Mouse (Mus musculus): ENCODE measurements around the gene Brix1. TPM values are rescaled to one million over a fixed set of nuclear protein-coding genes. Genes with fewer than 3 reads are reported as not detected.

Gene Brix1
- polyA plus RNA-seq, 1 experiment from 2014 or later, result 49.7 TPM

- whole genome bisulfite sequencing, result 91% methylated on average over 9 of the region's 9 CpGs
- Histone ChIP-seq H3K36me3 (replicated peaks) (no peaks in the 10 kb centered on the region; the same call in none of the 2 replicates), H3K9me3 (no peaks in the 10 kb centered on the region), H3K9ac (no peak overlapping the region), H3K27ac (no peak overlapping the region), H3K27me3 (replicated peaks) (no peaks in the 10 kb centered on the region), H3K4me3 (no peak overlapping the region), H3K4me1 (no peaks in the 10 kb centered on the region), H3K4me2 (no peak overlapping the region)
- no peak for ATAC-seq (replicated peaks)
Measured at GRCm38 (mm10) chr15:10441493-10441892, 44.3 kb downstream of the Brix1 start.

- 0 out of 2 replicates have a peak, but pooled peaks cover 3% of the 10 kb centered on the region for H3K9me3 ChIP-seq
- ATAC-seq (replicated peaks), result no peak
- no peaks in the 10 kb centered on the region; the same call in 1 of the 2 replicates for H3K36me3 ChIP-seq (replicated peaks)
- H3K9ac ChIP-seq, result no peak overlapping the region
- H3K4me2 ChIP-seq, result no peak overlapping the region
- no peak overlapping the region for H3K27ac ChIP-seq
- H3K27me3 ChIP-seq (replicated peaks), result no peaks in the 10 kb centered on the region
- no peaks in the 10 kb centered on the region for H3K4me1 ChIP-seq
- WGBS, result 76% methylated on average over 6 of the region's 6 CpGs
- H3K4me3 ChIP-seq, result no peak overlapping the region
Measured at GRCm38 (mm10) chr15:10439963-10440362, 45.8 kb downstream of the Brix1 start.

DNA sequence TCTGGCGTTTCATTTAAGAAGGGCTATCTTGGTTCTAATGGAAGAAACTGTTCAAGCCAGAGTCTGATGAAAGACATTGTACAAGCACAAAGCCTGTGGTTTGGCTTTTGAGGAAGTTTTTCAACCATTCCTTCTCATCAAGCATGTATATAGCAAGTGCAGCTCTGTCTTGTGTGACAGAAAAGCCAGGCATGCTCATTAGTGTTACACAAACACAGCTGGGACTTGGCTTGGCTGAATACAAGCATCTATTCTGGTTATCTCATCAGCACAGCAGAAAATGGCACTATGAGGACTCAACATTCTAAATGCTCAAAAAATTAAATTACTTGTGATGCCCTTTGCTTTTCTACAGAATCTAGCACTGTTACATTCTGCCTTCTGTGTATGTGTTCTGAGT lies 48.9 kb downstream of the Brix1 start:
- Histone ChIP-seq H3K4me1 (no peaks in the 10 kb centered on the region), H3K4me3 (no peak overlapping the region), H3K36me3 (replicated peaks) (no peaks in the 10 kb centered on the region; the same call in 1 of the 2 replicates), H3K27me3 (replicated peaks) (no peaks in the 10 kb centered on the region), H3K9me3 (0 out of 2 replicates have a peak, but pooled peaks cover 3% of the 10 kb centered on the region), H3K4me2 (no peak overlapping the region), H3K27ac (no peak overlapping the region), H3K9ac (no peak overlapping the region)
- ATAC-seq (replicated peaks), result no peak
- WGBS, result 82% methylated on average over 1 of the region's 1 CpGs

- no peak overlapping the region for H3K9ac ChIP-seq
- H3K4me1 ChIP-seq, result peaks cover 3% of the 10 kb centered on the region; the same call in 1 of the 2 replicates
- no peak overlapping the region for H3K4me3 ChIP-seq
- H3K36me3 ChIP-seq (replicated peaks), result no peaks in the 10 kb centered on the region
- H3K4me2 ChIP-seq, result no peak overlapping the region
- 96% methylated on average over 13 of the region's 13 CpGs for WGBS
- H3K9me3 ChIP-seq, result no peaks in the 10 kb centered on the region
- H3K27me3 ChIP-seq (replicated peaks), result no peaks in the 10 kb centered on the region
- H3K27ac ChIP-seq, result no peak overlapping the region
- ATAC-seq (replicated peaks), result no peak
Measured at GRCm38 (mm10) chr15:10426545-10427266, 59.0 kb downstream of the Brix1 start.

- WGBS, result 98% methylated on average over 6 of the region's 6 CpGs
- no peaks in the 10 kb centered on the region for H3K9me3 ChIP-seq
- H3K4me3 ChIP-seq, result no peak overlapping the region
- no peak overlapping the region for H3K27ac ChIP-seq
- H3K4me1 ChIP-seq, result peaks cover 7% of the 10 kb centered on the region
- H3K4me2 ChIP-seq, result no peak overlapping the region
- H3K9ac ChIP-seq, result no peak overlapping the region
- no peaks in the 10 kb centered on the region for H3K36me3 ChIP-seq (replicated peaks)
- no peak for ATAC-seq (replicated peaks)
- no peaks in the 10 kb centered on the region for H3K27me3 ChIP-seq (replicated peaks)
Measured at GRCm38 (mm10) chr15:10426124-10426523, 59.6 kb downstream of the Brix1 start.

Other genes with a start within 250 kb of the Brix1 start
- gene Gm21973, start 160.6 kb downstream of the Brix1 start, polyA plus RNA-seq (2015; fragmentation: Nextera tagmentation; extraction: Ambion mirVana), result not detected in 2 replicates
- gene Agxt2, start 127.4 kb downstream of the Brix1 start, polyA plus RNA-seq (2015; fragmentation: Nextera tagmentation; extraction: Ambion mirVana), result not detected in 2 replicates
- gene Dnajc21, start 15.4 kb downstream of the Brix1 start, polyA plus RNA-seq (2015; fragmentation: Nextera tagmentation; extraction: Ambion mirVana), result 10.8 and 11.2 TPM in 2 replicates
- gene Rad1, start 71 bp upstream of the Brix1 start, polyA plus RNA-seq (2015; fragmentation: Nextera tagmentation; extraction: Ambion mirVana), result 22.5 and 24.7 TPM in 2 replicates
- gene Ttc23l, start 72.7 kb upstream of the Brix1 start, polyA plus RNA-seq (2015; fragmentation: Nextera tagmentation; extraction: Ambion mirVana), result not detected in 2 replicates
- gene Rai14, start 228.7 kb upstream of the Brix1 start, polyA plus RNA-seq (2015; fragmentation: Nextera tagmentation; extraction: Ambion mirVana), result 14.0 and 14.5 TPM in 2 replicates